Mouse (Mus musculus) forelimb bud, embryonic 11.5 days (tissue): ENCODE measurements at regions not wholly inside any gene's neighbourhood (a gene's known extent, or its start where the extent isn't known, plus 50 kb on each side); places are given as distances from the start of the nearest gene placed in this dataset.

Experiments used
- DNase-seq: peaks from one replicate; pipeline ENCODE4 v3.0.0-alpha.2; 2012; ENCODE audit warnings: low read depth, low spot score

GRCm38 (mm10) chr8:8186046-8186445 lies 475.0 kb downstream of the Efnb2 start:
- no peak for DNase-seq

GRCm38 (mm10) chr8:8183233-8183622 lies 477.8 kb downstream of the Efnb2 start:
- no peak for DNase-seq

DNA sequence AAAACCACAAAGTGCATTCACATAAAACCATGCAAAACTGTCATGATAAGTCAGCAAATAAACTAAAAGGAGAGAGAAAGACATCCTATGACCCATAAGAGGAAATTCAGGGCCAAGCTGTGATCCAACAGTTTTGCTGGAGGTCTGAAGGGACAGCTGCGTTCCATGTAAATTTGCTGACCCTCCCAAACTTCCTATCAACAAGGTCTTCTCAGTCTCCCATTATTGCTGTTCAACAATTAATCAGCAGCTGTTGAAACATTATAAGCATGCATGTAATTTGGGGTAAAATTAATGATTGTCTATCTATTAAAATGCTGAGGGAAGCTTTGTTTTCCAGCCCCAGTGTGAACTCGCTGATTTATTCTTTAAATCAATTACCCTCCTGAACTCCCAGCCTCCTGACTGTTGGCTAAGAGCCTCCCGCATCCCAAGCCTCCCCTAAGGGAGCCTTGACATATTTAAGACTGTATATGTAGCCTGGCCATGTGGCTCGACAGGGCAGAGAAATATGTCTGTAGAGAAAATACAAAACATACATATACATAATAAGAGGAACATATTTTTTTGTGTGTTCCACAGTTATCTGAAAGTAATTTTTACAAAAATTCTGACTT lies 478.3 kb downstream of the Efnb2 start:
- no peak for DNase-seq

GRCm38 (mm10) chr8:8182108-8182507 lies 478.9 kb downstream of the Efnb2 start:
- DNase-seq = no peak

DNA sequence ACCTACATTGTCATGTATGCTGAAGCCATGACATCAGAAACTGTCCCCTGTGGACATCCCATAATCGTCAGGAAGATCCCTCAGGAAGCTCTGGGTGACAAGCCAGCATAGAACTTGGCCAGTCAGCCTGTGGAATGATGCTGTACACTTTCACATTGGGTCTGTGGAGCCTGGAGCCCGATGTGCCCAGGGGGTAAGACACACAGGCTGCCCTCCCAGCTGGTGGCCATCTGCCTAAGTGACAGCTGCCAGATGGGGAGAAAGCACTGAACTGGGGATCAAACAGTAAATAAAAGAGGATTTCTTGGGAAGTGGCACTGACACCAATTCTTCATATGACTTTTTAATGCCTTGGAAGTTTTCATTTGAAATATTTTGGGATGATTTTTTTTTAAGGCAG lies 486.8 kb downstream of the Efnb2 start:
- DNase-seq = no peak

- no peak for DNase-seq
These were observed 492.4 kb downstream of the Efnb2 start for GRCm38 (mm10) chr8:8168674-8169073.

- no peak for DNase-seq
These were observed 492.8 kb downstream of the Efnb2 start for GRCm38 (mm10) chr8:8168250-8168649.

DNA sequence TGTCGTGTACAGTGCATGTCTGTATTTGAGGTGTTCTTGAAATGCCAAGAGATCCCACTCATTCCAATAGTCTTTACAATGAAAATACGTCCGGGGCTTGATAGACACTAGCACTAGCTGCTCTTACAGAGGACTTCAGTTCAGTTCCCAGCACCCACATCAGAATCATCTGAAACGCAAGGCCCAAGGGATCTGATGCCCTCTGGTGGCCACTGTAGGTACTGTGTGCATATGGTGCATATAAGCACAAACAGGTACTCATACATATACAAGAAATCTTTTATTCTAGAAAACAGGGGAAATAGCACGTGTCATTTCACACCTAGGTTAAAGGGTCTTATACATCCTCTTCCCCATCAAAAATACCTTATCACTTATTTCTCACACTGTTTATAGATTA lies 513.5 kb downstream of the Efnb2 start:
- no peak for DNase-seq

GRCm38 (mm10) chr8:8142933-8143495 lies 518.0 kb downstream of the Efnb2 start:
- DNase-seq = no peak

DNA sequence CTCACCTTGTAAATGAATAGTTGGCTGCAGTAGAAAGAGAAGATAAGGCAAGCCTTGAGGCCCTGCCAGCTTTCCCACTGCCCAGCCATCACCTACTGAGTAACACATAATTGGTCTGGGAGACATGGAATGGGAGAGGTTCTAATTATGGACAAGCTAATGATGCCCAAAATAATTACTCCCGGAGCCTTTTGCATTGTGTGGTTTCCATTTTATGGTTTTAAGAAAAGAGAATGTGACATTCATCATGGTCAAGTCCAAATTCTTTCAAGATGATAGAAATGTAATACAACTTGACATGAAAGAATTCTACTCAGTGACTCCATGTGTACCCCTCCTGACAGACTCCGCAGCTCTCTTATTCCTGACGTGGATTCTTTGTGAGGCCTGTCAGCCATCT lies 518.6 kb downstream of the Efnb2 start:
- no peak for DNase-seq

DNA sequence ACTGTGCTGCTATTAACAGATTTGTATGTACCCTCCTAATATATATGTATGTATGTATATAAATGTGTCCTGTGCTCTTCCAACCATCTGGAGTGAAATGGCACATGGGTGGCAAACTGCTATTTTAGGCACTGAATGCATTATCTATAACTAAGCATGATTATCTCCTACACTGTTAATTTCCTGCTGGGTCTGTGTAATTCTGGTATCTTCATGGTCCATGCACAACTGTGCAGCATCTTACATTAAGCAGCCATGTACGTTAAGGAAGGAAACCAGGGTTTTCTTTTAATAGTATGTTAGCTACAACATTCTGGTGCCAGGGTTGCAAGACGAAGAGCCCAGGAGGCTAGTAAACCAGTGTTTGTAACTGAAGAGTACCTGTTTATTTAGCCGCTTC lies 521.3 kb downstream of the Efnb2 start:
- DNase-seq = no peak

GRCm38 (mm10) chr8:8133001-8133785 lies 527.8 kb downstream of the Efnb2 start:
- no peak for DNase-seq

GRCm38 (mm10) chr8:8131961-8132376 lies 529.1 kb downstream of the Efnb2 start:
- no peak for DNase-seq

DNA sequence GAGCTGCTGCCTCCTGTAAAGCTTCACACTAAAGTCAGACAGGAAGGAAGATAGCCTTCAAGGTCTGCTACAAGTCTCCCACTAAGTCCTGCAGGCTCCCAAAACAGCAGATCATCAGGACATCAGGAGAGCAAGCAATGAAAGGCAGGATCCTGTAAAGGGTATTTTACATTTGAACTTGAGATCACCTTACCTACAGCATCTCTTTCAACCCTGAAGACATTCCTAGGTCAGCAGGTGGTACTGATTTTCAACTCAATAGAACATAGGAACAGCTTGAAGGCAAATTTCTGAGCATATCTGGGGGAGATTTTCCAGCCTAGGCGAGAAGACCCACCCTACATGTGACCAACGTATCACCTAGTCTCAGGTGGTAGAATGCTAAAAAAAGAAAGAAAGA lies 530.2 kb downstream of the Efnb2 start:
- no peak for DNase-seq

GRCm38 (mm10) chr8:8115595-8116429 lies 545.2 kb downstream of the Efnb2 start:
- no peak for DNase-seq

GRCm38 (mm10) chr8:8114604-8115003 lies 546.4 kb downstream of the Efnb2 start:
- DNase-seq = no peak

GRCm38 (mm10) chr8:8109785-8110350 lies 551.2 kb downstream of the Efnb2 start:
- no peak for DNase-seq

- peak; percentile 66 for DNase-seq
These were observed 557.5 kb downstream of the Efnb2 start for GRCm38 (mm10) chr8:8103492-8103891.

DNA sequence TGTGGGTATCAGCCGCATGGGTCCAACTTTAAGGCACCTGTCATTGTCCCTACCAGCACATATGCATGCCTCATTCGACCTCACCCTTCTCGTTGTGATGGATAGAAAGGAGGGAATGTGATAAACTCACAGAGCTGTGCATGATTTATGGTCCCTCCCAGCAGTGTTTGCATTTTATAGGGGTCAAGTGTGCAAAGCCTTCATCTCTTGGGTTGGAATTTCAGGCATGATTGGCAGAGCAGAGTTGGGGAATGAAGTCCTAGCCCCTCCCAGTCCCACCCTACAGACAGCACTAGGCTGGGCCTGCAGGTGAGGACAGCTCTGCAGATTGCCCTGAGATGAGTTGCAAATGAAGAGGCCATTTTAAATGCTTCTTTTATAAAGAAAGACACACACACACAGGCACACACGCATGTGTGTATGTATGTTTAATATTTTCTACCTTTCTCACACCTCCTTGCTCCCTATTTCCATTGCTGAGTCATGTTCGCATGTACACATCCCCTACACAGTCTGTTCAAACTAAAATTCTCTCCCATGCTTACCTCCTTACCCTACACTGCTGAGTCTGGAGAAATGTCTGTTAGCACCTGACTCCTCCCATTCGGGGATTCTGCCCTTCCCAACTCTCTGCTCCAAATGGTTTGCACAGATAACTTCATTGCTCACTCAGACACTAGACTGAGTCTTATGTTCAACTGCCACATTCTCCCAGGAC lies 558.9 kb downstream of the Efnb2 start:
- DNase-seq = peak; percentile 61

DNA sequence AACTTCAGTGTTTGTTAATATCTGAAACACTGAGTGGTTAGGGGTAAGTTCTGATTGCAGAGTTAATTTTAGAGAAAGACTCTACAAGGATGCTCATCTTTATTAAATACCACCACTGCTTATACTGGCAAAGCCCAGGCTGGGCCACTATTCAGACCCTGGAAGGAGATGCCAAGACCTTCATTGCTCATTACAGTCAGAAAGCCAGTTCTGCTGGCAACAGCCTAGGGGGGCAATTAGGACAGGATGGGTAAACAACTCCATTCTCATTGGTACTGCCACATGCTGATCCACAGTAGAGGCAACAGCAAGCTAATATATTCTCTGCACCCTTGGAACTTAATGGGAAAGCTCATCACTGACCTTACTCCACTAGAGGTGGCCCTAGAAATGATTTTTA lies 568.5 kb downstream of the Efnb2 start:
- DNase-seq = no peak

DNA sequence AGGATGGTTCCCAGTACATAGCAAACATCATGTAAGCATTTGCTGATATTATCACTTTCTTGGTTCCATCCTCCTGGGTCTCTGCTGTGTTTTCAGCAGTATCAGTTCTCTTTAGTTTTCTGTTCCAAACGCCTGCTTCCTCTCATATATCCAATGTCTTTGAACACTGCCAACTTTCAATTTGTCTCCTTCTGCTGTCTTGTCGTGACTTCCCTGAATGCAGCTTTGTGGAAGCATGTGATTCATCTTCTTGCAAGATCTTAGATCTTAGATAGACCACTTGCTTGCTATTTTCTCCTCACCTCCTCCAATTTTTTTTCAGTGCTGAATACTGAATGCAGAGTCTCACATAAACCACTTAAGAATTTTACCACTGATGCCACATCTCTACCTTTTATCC lies 576.4 kb downstream of the Efnb2 start:
- no peak for DNase-seq
